Mouse (Mus musculus) hindbrain, embryonic 11.5 days (tissue): ENCODE measurements around the gene Epas1. TPM values are rescaled to one million over a fixed set of nuclear protein-coding genes. Genes with fewer than 3 reads are reported as not detected.

Source experiments
- ATAC-seq: fragments of 200-750 bp; cut with Nextera tagmentation; 2 replicates; pipeline ENCODE4 v1.8.0; 2017; ENCODE audit warnings: mild to moderate bottlenecking, moderate TSS enrichment, moderate library complexity; ENCODE audit not compliant: low FRiP score
- DNase-seq: peaks from one replicate; pipeline ENCODE4 v3.0.0-alpha.2; 2015; ENCODE audit warnings: low spot score
- H3K27ac ChIP-seq: fragments of 300-500 bp; sonication (generic); 2 replicates; pipeline ENCODE4 v1.5.1; 2014; ENCODE audit warnings: mild to moderate bottlenecking, low read depth, low read length
- H3K27me3 ChIP-seq: fragments of 300-500 bp; sonication (generic); 2 replicates; pipeline ENCODE4 v1.6.1; 2014; ENCODE audit warnings: mild to moderate bottlenecking, low read length, moderate library complexity, mixed read lengths; ENCODE audit not compliant: control insufficient read depth, insufficient read depth
- H3K36me3 ChIP-seq: fragments of 300-500 bp; sonication (generic); 2 replicates; pipeline ENCODE4 v1.6.1; 2014; ENCODE audit warnings: mild to moderate bottlenecking, low read length, moderate library complexity, mixed read lengths; ENCODE audit not compliant: control insufficient read depth, insufficient read depth
- H3K4me1 ChIP-seq: fragments of 300-500 bp; sonication (generic); replicated peaks from 2 replicates; pipeline ENCODE4 v1.6.1; 2014; ENCODE audit warnings: low read length, mixed read lengths; ENCODE audit not compliant: control insufficient read depth, insufficient read depth
- H3K4me2 ChIP-seq: fragments of 300-500 bp; sonication (generic); replicated peaks from 2 replicates; pipeline ENCODE4 v1.6.1; 2014; ENCODE audit warnings: mild to moderate bottlenecking, low read depth, low read length
- H3K4me3 ChIP-seq: fragments of 300-500 bp; sonication (generic); 2 replicates; pipeline ENCODE4 v1.5.1; 2014; ENCODE audit warnings: low read depth, low read length
- H3K9ac ChIP-seq: fragments of 300-500 bp; sonication (generic); 2 replicates; pipeline ENCODE4 v1.6.1; 2014; ENCODE audit warnings: low read depth, low read length
- H3K9me3 ChIP-seq: fragments of 300-500 bp; sonication (generic); 2 replicates; pipeline ENCODE4 v1.6.1; 2016; ENCODE audit warnings: low read length; ENCODE audit not compliant: control insufficient read depth
- WGBS: fragments of 180-500 bp; shearing (Covaris S2); extraction: QIAGEN DNeasy Blood & Tissue Kit; methylation state at CpG from one replicate; pipeline ENCODE4 v1.1.7; 2014; 5-methylcytosine and 5-hydroxymethylcytosine counted together
- polyA plus RNA-seq: library from polyadenylated mRNA; unstranded; fragments of >200 nt; fragmentation: Nextera tagmentation; extraction: Ambion mirVana; gene quantifications from 2 replicates; pipeline ENCODE4 v1.2.1, GENCODE M21; 2014

The Epas1 gene
- polyA plus RNA-seq, 1 experiment from 2014 or later: 6.4 TPM

DNA sequence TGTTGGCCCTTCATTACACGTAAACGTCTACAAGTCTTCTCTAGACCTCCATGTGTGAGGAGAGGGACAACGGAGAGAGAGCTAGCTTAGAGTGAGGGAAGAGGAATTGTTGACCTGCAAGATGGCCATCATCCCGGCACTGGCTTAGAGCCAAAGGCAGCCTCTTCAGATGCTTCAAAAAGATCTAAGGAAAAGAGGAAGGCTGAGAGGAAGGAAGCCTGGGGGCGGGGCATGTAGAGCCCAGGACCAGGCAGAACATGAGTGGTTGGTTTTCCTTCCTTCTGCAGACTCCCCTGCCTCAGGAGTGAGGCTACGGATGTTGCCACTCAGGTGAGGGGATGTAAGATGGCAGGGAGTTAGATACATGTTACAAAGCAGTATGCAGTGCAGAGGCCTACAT lies 34.8 kb downstream of the Epas1 start:
- H3K4me3 ChIP-seq: no peak overlapping the region
- no peak for DNase-seq
- H3K4me1 ChIP-seq: no peaks in the 10 kb centered on the region
- no peaks in the 10 kb centered on the region for H3K36me3 ChIP-seq
- H3K9me3 ChIP-seq: no peaks in the 10 kb centered on the region
- no peak overlapping the region for H3K4me2 ChIP-seq
- 89% methylated on average over 6 of the region's 6 CpGs for WGBS
- H3K27ac ChIP-seq: no peak overlapping the region
- no peak overlapping the region for H3K9ac ChIP-seq
- ATAC-seq: no peak
- no peaks in the 10 kb centered on the region for H3K27me3 ChIP-seq

- Histone ChIP-seq H3K27me3 (no peaks in the 10 kb centered on the region), H3K4me3 (no peak overlapping the region), H3K9ac (no peak overlapping the region), H3K4me1 (no peaks in the 10 kb centered on the region), H3K4me2 (no peak overlapping the region), H3K9me3 (no peaks in the 10 kb centered on the region), H3K27ac (no peak overlapping the region), H3K36me3 (no peaks in the 10 kb centered on the region)
- no peak for ATAC-seq
- 93% methylated on average over 8 of the region's 8 CpGs for WGBS
- no peak for DNase-seq
Observed at GRCm38 (mm10) chr17:86791925-86792324, 38.4 kb downstream of the Epas1 start.

- 82% methylated on average over 5 of the region's 5 CpGs for WGBS
- Histone ChIP-seq H3K4me1 (no peaks in the 10 kb centered on the region), H3K27ac (no peak overlapping the region), H3K9me3 (no peaks in the 10 kb centered on the region), H3K4me3 (no peak overlapping the region), H3K27me3 (no peaks in the 10 kb centered on the region), H3K36me3 (no peaks in the 10 kb centered on the region), H3K9ac (no peak overlapping the region), H3K4me2 (no peak overlapping the region)
- DNase-seq (no peak), ATAC-seq (no peak)
Observed at GRCm38 (mm10) chr17:86795773-86796172, 42.3 kb downstream of the Epas1 start.

GRCm38 (mm10) chr17:86797031-86797430 lies 43.5 kb downstream of the Epas1 start:
- Histone ChIP-seq H3K27me3 (no peaks in the 10 kb centered on the region), H3K27ac (no peak overlapping the region), H3K4me1 (no peaks in the 10 kb centered on the region), H3K9me3 (no peaks in the 10 kb centered on the region), H3K36me3 (no peaks in the 10 kb centered on the region), H3K4me3 (no peak overlapping the region), H3K4me2 (no peak overlapping the region), H3K9ac (no peak overlapping the region)
- DNase-seq (no peak), ATAC-seq (no peak)
- WGBS: 94% methylated on average over 13 of the region's 13 CpGs

GRCm38 (mm10) chr17:86798460-86798859 lies 45.0 kb downstream of the Epas1 start:
- H3K9me3 ChIP-seq: no peaks in the 10 kb centered on the region
- H3K27ac ChIP-seq: no peak overlapping the region
- no peak for DNase-seq
- H3K27me3 ChIP-seq: no peaks in the 10 kb centered on the region
- no peaks in the 10 kb centered on the region for H3K4me1 ChIP-seq
- 69% methylated on average over 8 of the region's 8 CpGs for WGBS
- no peak for ATAC-seq
- H3K4me2 ChIP-seq: no peak overlapping the region
- no peaks in the 10 kb centered on the region for H3K36me3 ChIP-seq
- H3K4me3 ChIP-seq: no peak overlapping the region
- no peak overlapping the region for H3K9ac ChIP-seq

GRCm38 (mm10) chr17:86798951-86799350 lies 45.5 kb downstream of the Epas1 start:
- Histone ChIP-seq H3K9me3 (no peaks in the 10 kb centered on the region), H3K36me3 (no peaks in the 10 kb centered on the region), H3K4me1 (no peaks in the 10 kb centered on the region), H3K9ac (no peak overlapping the region), H3K4me3 (no peak overlapping the region), H3K4me2 (no peak overlapping the region), H3K27ac (no peak overlapping the region), H3K27me3 (no peaks in the 10 kb centered on the region)
- ATAC-seq (no peak), DNase-seq (no peak)
- 76% methylated on average over 11 of the region's 11 CpGs for WGBS

DNA sequence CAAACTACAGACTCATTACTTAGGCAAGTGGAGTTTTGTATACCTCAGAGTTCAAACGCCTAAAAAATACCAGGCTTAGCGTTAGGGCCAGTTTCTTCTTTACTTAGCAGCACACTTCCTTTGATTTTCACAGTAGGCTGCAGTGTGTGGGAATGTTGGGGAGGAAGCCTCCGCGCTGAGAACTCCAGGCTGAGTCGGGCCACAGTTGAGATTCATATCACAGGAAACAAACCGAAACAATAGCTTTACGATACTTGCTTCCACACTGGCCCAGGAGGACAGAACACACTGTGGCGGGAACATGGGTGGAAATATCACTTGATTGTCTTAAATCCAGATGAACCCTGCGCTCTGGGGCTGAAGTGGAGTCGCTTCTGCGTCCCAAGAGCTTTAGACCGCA lies 47.0 kb downstream of the Epas1 start:
- no peak overlapping the region for H3K4me3 ChIP-seq
- no peaks in the 10 kb centered on the region for H3K36me3 ChIP-seq
- no peaks in the 10 kb centered on the region for H3K4me1 ChIP-seq
- DNase-seq (no peak), ATAC-seq (no peak)
- H3K4me2 ChIP-seq: no peak overlapping the region
- no peak overlapping the region for H3K9ac ChIP-seq
- 77% methylated on average over 12 of the region's 12 CpGs for WGBS
- H3K9me3 ChIP-seq: no peaks in the 10 kb centered on the region
- no peak overlapping the region for H3K27ac ChIP-seq
- H3K27me3 ChIP-seq: no peaks in the 10 kb centered on the region

GRCm38 (mm10) chr17:86801213-86801815 lies 47.8 kb downstream of the Epas1 start:
- Histone ChIP-seq H3K4me2 (no peak overlapping the region), H3K36me3 (no peaks in the 10 kb centered on the region), H3K27me3 (no peaks in the 10 kb centered on the region), H3K9me3 (no peaks in the 10 kb centered on the region), H3K4me1 (no peaks in the 10 kb centered on the region), H3K27ac (no peak overlapping the region), H3K9ac (no peak overlapping the region), H3K4me3 (no peak overlapping the region)
- DNase-seq (no peak), ATAC-seq (no peak)
- 81% methylated on average over 11 of the region's 11 CpGs for WGBS

DNA sequence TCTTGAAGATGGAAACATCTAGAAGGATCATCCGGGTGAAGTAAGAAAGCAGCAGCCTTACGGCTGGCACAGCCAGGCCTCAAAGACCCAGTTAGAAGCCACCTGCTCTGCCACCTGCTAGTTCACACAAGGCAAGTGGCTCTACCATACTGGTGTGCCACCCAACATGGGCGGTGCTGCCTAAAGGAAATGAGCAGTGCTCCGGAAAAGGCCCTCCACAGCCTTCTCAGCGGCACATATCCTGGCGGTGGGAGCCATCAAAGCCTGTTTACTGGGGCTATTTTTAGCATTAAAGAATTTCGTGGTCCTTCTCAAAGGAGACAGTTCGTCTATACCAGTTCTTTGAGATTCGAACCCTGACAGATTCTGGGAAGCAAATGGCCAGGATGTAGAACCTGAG lies 48.4 kb downstream of the Epas1 start:
- Histone ChIP-seq H3K4me2 (no peak overlapping the region), H3K4me1 (no peaks in the 10 kb centered on the region), H3K9ac (no peak overlapping the region), H3K36me3 (no peaks in the 10 kb centered on the region), H3K27me3 (no peaks in the 10 kb centered on the region), H3K9me3 (no peaks in the 10 kb centered on the region), H3K27ac (no peak overlapping the region), H3K4me3 (no peak overlapping the region)
- WGBS: 70% methylated on average over 9 of the region's 9 CpGs
- no peak for ATAC-seq
- DNase-seq: no peak
